Mouse (Mus musculus) C2C12 (cell line): ENCODE data around the gene Wnt10a.

Source experiments
- CEBPB ChIP-seq: IDR thresholded peaks from one replicate; pipeline ENCODE4 v1.6.1; 2011; ENCODE audit warnings: low read depth, mild to moderate bottlenecking, control low read depth, moderate library complexity
- CTCF ChIP-seq: IDR thresholded peaks from one replicate; pipeline ENCODE4 v1.5.1; 2011; ENCODE audit not compliant: control insufficient read depth, insufficient read depth, insufficient read length
- FOSL1 ChIP-seq: IDR thresholded peaks from one replicate; pipeline ENCODE4 v1.8.0; 2011; ENCODE audit warnings: mild to moderate bottlenecking, low read length; ENCODE audit not compliant: poor library complexity, insufficient read depth, severe bottlenecking
- MAX ChIP-seq: IDR thresholded peaks from one replicate; pipeline ENCODE4 v1.6.1; 2011; ENCODE audit warnings: mild to moderate bottlenecking, control low read depth
- MYOD1 ChIP-seq: IDR thresholded peaks from one replicate; pipeline ENCODE4 v1.6.1; 2011; ENCODE audit warnings: low read depth; ENCODE audit not compliant: control insufficient read depth, insufficient read length
- USF1 ChIP-seq: IDR thresholded peaks from one replicate; pipeline ENCODE4 v1.6.1; 2011; ENCODE audit warnings: low read depth, mild to moderate bottlenecking, control low read depth, moderate library complexity

DNA sequence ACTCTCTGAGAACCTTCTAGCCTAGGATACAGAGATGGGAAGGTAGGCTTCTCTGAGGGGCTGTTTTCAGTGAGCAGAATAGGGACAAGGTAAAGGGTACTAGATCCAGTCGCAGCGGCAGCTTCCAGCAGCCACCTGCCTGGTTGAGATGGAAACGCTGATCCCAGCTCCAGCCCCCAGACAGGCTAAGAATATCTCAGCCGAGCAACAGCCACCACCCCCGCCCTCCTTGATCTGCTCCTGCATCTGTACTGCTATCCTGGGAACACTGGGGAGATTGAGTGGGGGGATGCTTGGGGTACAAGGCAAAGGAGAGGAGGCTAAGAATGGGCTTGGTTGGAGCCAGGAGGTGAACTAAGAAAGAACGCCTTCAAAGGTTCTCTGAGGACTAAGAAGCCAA lies 58.9 kb downstream of the Wnt10a start:
- TF ChIP-seq CTCF, result no peak
- TF ChIP-seq FOSL1, result no peak
- TF ChIP-seq USF1, result no peak
- no peak for TF ChIP-seq MYOD1
- TF ChIP-seq MAX, result no peak
- TF ChIP-seq CEBPB, result no peak
